Mouse (Mus musculus): ENCODE measurements around the gene Fgfr2. TPM values are rescaled to one million over a fixed set of nuclear protein-coding genes. Genes with fewer than 3 reads are reported as not detected.

Fgfr2 gene
- polyA plus RNA-seq, 1 experiment: 0.17 TPM

DNA sequence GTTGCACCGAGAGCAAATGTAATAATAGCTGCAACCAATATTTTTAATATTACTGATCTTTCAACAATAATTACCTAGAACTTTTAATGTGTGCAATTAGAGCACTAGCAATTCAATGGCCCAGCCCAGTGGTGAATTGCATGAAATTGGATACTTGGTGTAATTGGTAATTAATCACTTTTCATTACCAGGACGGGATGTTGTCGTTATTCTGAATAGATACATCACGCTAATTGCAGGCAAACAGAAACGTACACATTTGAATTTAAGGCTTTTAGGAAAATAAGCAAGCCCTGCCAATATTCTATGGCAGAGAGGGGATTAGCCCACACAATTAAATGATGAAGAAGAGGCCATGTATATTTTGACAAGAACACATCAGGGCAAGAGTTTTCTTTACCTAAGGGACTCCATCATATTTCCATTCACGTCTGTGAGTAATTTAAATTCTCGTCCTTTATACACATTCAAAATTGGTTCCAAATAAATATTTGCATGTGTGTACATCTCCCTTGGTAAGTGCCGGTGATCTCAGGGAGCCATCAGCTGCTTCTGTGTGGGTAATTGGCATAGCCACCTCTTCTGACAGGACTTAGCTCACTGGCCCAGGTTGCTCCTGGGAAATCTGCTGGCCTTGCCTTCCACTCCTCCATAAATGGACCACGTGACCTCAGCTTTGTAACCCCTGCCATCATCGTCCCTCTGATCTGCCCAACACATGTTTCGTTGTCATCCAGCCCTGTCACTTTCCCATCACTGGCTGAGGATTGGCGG lies 1471.0 kb downstream of the Fgfr2 start:
- peaks cover 26% of the 10 kb centered on the region for H3K27me3 ChIP-seq (ENCODE audit: control insufficient read depth, insufficient read depth, insufficient read length)
- H3K4me2 ChIP-seq (ENCODE audit: low read depth): no peak overlapping the region

DNA sequence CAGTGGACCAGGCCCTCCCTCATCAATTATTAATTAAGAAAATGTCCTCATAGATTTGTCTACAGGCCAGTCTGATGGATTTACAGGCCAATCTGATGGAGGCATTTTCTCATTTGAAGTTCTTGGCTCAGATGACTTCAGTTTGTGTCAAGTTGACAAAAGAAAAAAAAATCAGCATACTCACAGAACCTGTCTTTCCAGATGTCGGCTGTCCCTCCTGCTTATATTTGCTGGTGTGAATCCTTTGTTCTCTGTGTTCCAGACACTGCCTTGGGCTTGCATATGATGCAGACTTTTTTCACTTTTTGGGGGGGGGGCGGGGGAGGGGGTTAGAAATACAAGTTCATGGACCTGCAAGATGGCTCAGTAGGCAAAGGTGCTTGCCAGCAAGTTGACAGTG lies 1472.9 kb downstream of the Fgfr2 start:
- no peak overlapping the region for H3K4me3 ChIP-seq
- no peaks in the 10 kb centered on the region for H3K36me3 ChIP-seq (ENCODE audit: control insufficient read depth, insufficient read depth)
- TF ChIP-seq MAX (IDR thresholded peaks at IDR 0.05; ENCODE audit: low read depth) (no peak), POLR2AphosphoS2 (IDR thresholded peaks at IDR 0.05; ENCODE audit: insufficient read length, low read depth) (no peak), USF1 (IDR thresholded peaks at IDR 0.05; ENCODE audit: low read depth) (no peak)
- peaks cover 41% of the 10 kb centered on the region for H3K27me3 ChIP-seq (ENCODE audit: control insufficient read depth, insufficient read depth, insufficient read length)
- no peak overlapping the region for H3ac ChIP-seq (ENCODE audit: control insufficient read depth, insufficient read length)
- no peaks in the 10 kb centered on the region for H3K79me2 ChIP-seq (ENCODE audit: control insufficient read depth, insufficient read depth)
- no peak overlapping the region for H3K4me2 ChIP-seq (ENCODE audit: low read depth)

More for the DNA sequence above, 1471.0 kb downstream of the Fgfr2 start:
- TF ChIP-seq USF1 (IDR thresholded peaks at IDR 0.05; ENCODE audit: low read depth): no peak
- TF ChIP-seq TCF12 (IDR thresholded peaks at IDR 0.05; ENCODE audit: insufficient read depth, poor library complexity, severe bottlenecking): no peak
- TF ChIP-seq TCF3 (IDR thresholded peaks at IDR 0.05; ENCODE audit: insufficient read length, low read depth): no peak
- TF ChIP-seq POLR2AphosphoS2 (IDR thresholded peaks at IDR 0.05; ENCODE audit: insufficient read length, low read depth): no peak
- no peak for TF ChIP-seq MYOD1 (IDR thresholded peaks at IDR 0.05; ENCODE audit: control insufficient read depth in 1 of 3, insufficient read length in 2 of 3, low read depth in 2 of 3)
- no peak for TF ChIP-seq MAX (IDR thresholded peaks at IDR 0.05; ENCODE audit: low read depth)
- TF ChIP-seq MYOG (IDR thresholded peaks at IDR 0.05; ENCODE audit: control insufficient read depth in 1 of 3, insufficient read depth in 1 of 3, insufficient read length in 2 of 3, low read depth in 2 of 3): no peak
- TF ChIP-seq POLR2A (IDR thresholded peaks at IDR 0.05; ENCODE audit: insufficient read length, low read depth): no peak
- TF ChIP-seq REST (IDR thresholded peaks at IDR 0.05; ENCODE audit: insufficient read depth, insufficient read length): no peak
- no peak for TF ChIP-seq CEBPB (IDR thresholded peaks at IDR 0.05; ENCODE audit: insufficient read depth, poor library complexity, severe bottlenecking)
- no peak for TF ChIP-seq SRF (IDR thresholded peaks at IDR 0.05; ENCODE audit: control insufficient read depth, insufficient read length, low read depth)
- no peak for TF ChIP-seq E2F4 (IDR thresholded peaks at IDR 0.05; ENCODE audit: insufficient read depth)
- Histone ChIP-seq H3K4me3 (no peak overlapping the region), H3K79me2 (ENCODE audit: control insufficient read depth, insufficient read depth) (no peaks in the 10 kb centered on the region), H3ac (ENCODE audit: control insufficient read depth, insufficient read length) (no peak overlapping the region), H3K36me3 (ENCODE audit: control insufficient read depth, insufficient read depth) (no peaks in the 10 kb centered on the region)

- Histone ChIP-seq H3ac (ENCODE audit: control insufficient read depth, insufficient read length) (no peak overlapping the region), H3K79me2 (ENCODE audit: control insufficient read depth, insufficient read depth) (no peaks in the 10 kb centered on the region), H3K4me3 (no peak overlapping the region), H3K36me3 (ENCODE audit: control insufficient read depth, insufficient read depth) (no peaks in the 10 kb centered on the region), H3K4me2 (ENCODE audit: low read depth) (no peak overlapping the region), H3K27me3 (ENCODE audit: control insufficient read depth, insufficient read depth, insufficient read length) (peaks cover 55% of the 10 kb centered on the region)
- TF ChIP-seq POLR2A (IDR thresholded peaks at IDR 0.05; ENCODE audit: insufficient read length, low read depth) (no peak), USF1 (IDR thresholded peaks at IDR 0.05; ENCODE audit: low read depth) (no peak), MYOD1 (IDR thresholded peaks at IDR 0.05; ENCODE audit: control insufficient read depth in 1 of 3, insufficient read length in 2 of 3, low read depth in 2 of 3) (no peak), CEBPB (IDR thresholded peaks at IDR 0.05; ENCODE audit: insufficient read depth, poor library complexity, severe bottlenecking) (no peak), MAX (IDR thresholded peaks at IDR 0.05; ENCODE audit: low read depth) (no peak), REST (IDR thresholded peaks at IDR 0.05; ENCODE audit: insufficient read depth, insufficient read length) (no peak), SRF (IDR thresholded peaks at IDR 0.05; ENCODE audit: control insufficient read depth, insufficient read length, low read depth) (no peak), TCF3 (IDR thresholded peaks at IDR 0.05; ENCODE audit: insufficient read length, low read depth) (no peak)
Measured at GRCm38 (mm10) chr7:131648276-131648675, 1474.9 kb downstream of the Fgfr2 start.

DNA sequence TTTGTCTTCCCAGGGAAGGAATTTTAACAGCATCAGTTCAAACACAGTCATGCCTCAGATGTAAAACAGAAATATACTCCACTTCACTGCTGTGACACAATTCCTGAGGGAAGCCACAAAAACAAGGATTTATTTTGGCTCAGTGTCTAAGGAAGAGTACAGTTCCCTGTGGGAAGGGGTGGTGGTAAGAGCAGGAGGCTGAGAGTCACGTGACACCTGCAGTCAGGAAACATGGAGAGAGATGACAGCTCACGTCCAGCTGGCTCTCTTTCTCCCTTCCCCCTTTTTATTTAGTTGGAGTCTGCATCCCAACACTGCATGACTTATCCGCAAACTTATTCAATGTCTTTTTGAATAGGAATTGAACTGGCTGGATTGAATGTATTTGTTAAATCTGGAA lies 1475.6 kb downstream of the Fgfr2 start:
- Histone ChIP-seq H3K36me3 (ENCODE audit: control insufficient read depth, insufficient read depth) (no peaks in the 10 kb centered on the region), H3K79me2 (ENCODE audit: control insufficient read depth, insufficient read depth) (no peaks in the 10 kb centered on the region), H3ac (ENCODE audit: control insufficient read depth, insufficient read length) (no peak overlapping the region), H3K27me3 (ENCODE audit: control insufficient read depth, insufficient read depth, insufficient read length) (peaks cover 51% of the 10 kb centered on the region), H3K4me2 (ENCODE audit: low read depth) (no peak overlapping the region), H3K4me3 (no peak overlapping the region)
- TF ChIP-seq USF1 (IDR thresholded peaks at IDR 0.05; ENCODE audit: low read depth) (peak; percentile 49), POLR2A (IDR thresholded peaks at IDR 0.05; ENCODE audit: insufficient read length, low read depth) (no peak)

DNA sequence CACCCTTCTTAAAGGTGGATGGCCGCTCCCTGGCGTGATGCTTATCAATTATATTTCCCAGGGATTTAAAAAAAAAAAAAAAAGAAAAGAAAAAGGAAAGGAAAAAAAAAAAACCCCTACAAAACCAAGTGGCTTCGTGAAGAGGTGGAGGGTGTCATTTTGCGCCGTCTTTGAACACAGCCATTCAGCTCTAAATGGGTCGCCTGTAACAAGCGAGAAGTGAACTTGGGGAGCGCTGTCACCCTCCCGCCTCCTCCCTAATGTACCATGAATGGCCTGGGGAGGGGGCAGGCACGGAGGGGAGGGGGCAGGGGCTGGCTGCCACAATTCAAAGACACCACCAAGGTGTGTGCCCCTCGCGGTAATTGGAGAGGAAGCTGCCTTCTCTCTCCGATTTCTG lies 1478.6 kb downstream of the Fgfr2 start:
- Histone ChIP-seq H3K4me2 (ENCODE audit: low read depth) (no peak overlapping the region), H3K4me3 (no peak overlapping the region)
- TF ChIP-seq SRF (IDR thresholded peaks at IDR 0.05; ENCODE audit: control insufficient read depth, insufficient read length, low read depth): no peak
- TF ChIP-seq POLR2A (IDR thresholded peaks at IDR 0.05; ENCODE audit: insufficient read length, low read depth): no peak
- no peak for TF ChIP-seq CEBPB (IDR thresholded peaks at IDR 0.05; ENCODE audit: insufficient read depth, poor library complexity, severe bottlenecking)
- TF ChIP-seq MYOG (IDR thresholded peaks at IDR 0.05; ENCODE audit: control insufficient read depth in 1 of 3, insufficient read depth in 1 of 3, insufficient read length in 2 of 3, low read depth in 2 of 3): no peak
- TF ChIP-seq E2F4 (IDR thresholded peaks at IDR 0.05; ENCODE audit: insufficient read depth): no peak
- no peak for TF ChIP-seq POLR2AphosphoS2 (IDR thresholded peaks at IDR 0.05; ENCODE audit: insufficient read length, low read depth)
- no peak for TF ChIP-seq MAX (IDR thresholded peaks at IDR 0.05; ENCODE audit: low read depth)
- no peak for TF ChIP-seq USF1 (IDR thresholded peaks at IDR 0.05; ENCODE audit: low read depth)

More for the DNA sequence above, 1478.6 kb downstream of the Fgfr2 start:
- peaks cover 52% of the 10 kb centered on the region for H3K27me3 ChIP-seq (ENCODE audit: control insufficient read depth, insufficient read depth, insufficient read length)
- no peaks in the 10 kb centered on the region for H3K79me2 ChIP-seq (ENCODE audit: control insufficient read depth, insufficient read depth)
- H3K36me3 ChIP-seq (ENCODE audit: control insufficient read depth, insufficient read depth): no peaks in the 10 kb centered on the region
- no peak overlapping the region for H3ac ChIP-seq (ENCODE audit: control insufficient read depth, insufficient read length)
